Mouse (Mus musculus) spleen, postnatal 4 days (tissue): Measurements from ENCODE around the gene Veph1.
"Not testable (repeated sequence)": the region's sequence is repeated elsewhere in the genome, so short reads cannot be mapped to it uniquely, and the experiment has no call there.

ENCODE experiments used
- DNase-seq, 2 experiments: peaks; one replicate each; pipeline ENCODE4 v3.0.0; 2022; ENCODE audit warnings: low spot score in 2 of 2

The Veph1 gene

GRCm38 (mm10) chr3:66296545-66296944 lies at the start of gene Veph1:
Veph1 (minus strand) TSS chr3:66296837.
- no peak for DNase-seq

- no peak for DNase-seq
Measured at GRCm38 (mm10) chr3:66340742-66341141, 44.1 kb upstream of the Veph1 start.

- no peak for DNase-seq
Measured at GRCm38 (mm10) chr3:66332401-66332729, 35.7 kb upstream of the Veph1 start.

GRCm38 (mm10) chr3:66331592-66332400 lies 35.2 kb upstream of the Veph1 start:
- DNase-seq: peak; percentile 19 to 62

- DNase-seq: no peak
Measured at GRCm38 (mm10) chr3:66330896-66331579, 34.4 kb upstream of the Veph1 start.

- no peak for DNase-seq
Measured at GRCm38 (mm10) chr3:66325962-66326834, 29.6 kb upstream of the Veph1 start.

GRCm38 (mm10) chr3:66325486-66325951 lies 28.9 kb upstream of the Veph1 start:
- no peak for DNase-seq

GRCm38 (mm10) chr3:66314793-66315715 lies 18.4 kb upstream of the Veph1 start:
- DNase-seq: no peak

- DNase-seq: no peak
Measured at GRCm38 (mm10) chr3:66310586-66310985, 13.9 kb upstream of the Veph1 start.

- no peak for DNase-seq
Measured at GRCm38 (mm10) chr3:66309531-66309930, 12.9 kb upstream of the Veph1 start.

- no peak for DNase-seq
Measured at GRCm38 (mm10) chr3:66295236-66295635, 1.4 kb downstream of the Veph1 start.

- DNase-seq: no peak
Measured at GRCm38 (mm10) chr3:66294729-66295128, 1.9 kb downstream of the Veph1 start.

- DNase-seq: no peak
Measured at GRCm38 (mm10) chr3:66292356-66292946, 4.2 kb downstream of the Veph1 start.

- DNase-seq: no peak
Measured at GRCm38 (mm10) chr3:66263270-66263669, 33.4 kb downstream of the Veph1 start.

- DNase-seq: no peak
Measured at GRCm38 (mm10) chr3:66262319-66262718, 34.3 kb downstream of the Veph1 start.

- DNase-seq: no peak
Measured at GRCm38 (mm10) chr3:66254504-66255105, 42.0 kb downstream of the Veph1 start.

GRCm38 (mm10) chr3:66251842-66252241 lies 44.8 kb downstream of the Veph1 start:
- DNase-seq: no peak

- no peak for DNase-seq
Measured at GRCm38 (mm10) chr3:66240476-66240875, 56.2 kb downstream of the Veph1 start.

- DNase-seq: not testable (repeated sequence)
Measured at GRCm38 (mm10) chr3:66236234-66236871, 60.3 kb downstream of the Veph1 start.
